Mouse (Mus musculus): ENCODE measurements around the gene Gm5726. TPM values are rescaled to one million over a fixed set of nuclear protein-coding genes. Genes with fewer than 3 reads are reported as not detected.
"Not testable (repeated sequence)": the region's sequence is repeated elsewhere in the genome, so short reads cannot be mapped to it uniquely, and the experiment has no call there.

Gm5726 gene
- not detected in 2 replicates for total RNA-seq (2014; fragmentation: Nextera tagmentation)
- not detected in 2 replicates for total RNA-seq (2017)

DNA sequence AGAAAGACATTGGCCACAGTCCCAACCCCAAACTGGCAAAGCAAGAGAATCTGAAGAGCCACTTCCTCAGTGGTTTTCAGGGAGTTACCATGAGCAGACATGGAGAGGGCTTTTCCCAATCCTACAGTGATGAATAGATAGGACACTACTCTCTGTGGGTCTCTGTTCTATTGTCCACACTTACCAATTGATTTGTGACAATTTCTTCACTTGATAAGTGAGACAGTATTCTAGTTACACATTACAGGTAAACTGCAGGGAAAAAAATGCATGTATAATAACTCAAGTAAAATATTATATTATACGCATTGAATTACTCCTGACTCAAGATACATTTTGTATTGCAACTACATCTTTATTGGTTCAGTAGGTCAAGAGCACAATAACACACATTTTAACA, at the start of gene Gm5726:
Gene Gm5726, minus strand, starts transcription at position 101 of the 400 bp plus-strand sequence.
- ATAC-seq (replicated peaks; ENCODE audit: low FRiP score, low TSS enrichment, poor library complexity, severe bottlenecking) = not testable (repeated sequence)

DNA sequence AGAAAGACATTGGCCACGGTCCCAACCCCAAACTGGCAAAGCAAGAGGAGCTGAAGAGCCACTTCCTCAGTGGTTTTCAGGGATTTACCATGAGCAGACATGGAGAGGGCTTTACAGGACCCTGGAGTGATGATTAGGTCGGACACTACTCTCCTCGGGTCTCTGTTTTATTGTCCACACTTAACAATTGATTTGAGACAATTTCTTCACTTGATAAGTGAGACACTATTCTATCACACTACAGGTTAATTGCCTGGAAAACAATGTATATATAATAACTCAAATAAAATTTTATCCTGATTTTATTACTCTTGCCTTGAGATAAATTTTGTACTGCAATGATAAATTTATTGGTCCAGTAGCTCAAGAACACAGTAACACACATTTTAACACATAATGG, 30.6 kb upstream of the Gm5726 start, which contains the start of gene Gm4141:
Gene Gm4141, minus strand, starts transcription at position 101 of the 400 bp plus-strand sequence.
- ATAC-seq (replicated peaks; ENCODE audit: low FRiP score, low TSS enrichment, poor library complexity, severe bottlenecking) = not testable (repeated sequence)

DNA sequence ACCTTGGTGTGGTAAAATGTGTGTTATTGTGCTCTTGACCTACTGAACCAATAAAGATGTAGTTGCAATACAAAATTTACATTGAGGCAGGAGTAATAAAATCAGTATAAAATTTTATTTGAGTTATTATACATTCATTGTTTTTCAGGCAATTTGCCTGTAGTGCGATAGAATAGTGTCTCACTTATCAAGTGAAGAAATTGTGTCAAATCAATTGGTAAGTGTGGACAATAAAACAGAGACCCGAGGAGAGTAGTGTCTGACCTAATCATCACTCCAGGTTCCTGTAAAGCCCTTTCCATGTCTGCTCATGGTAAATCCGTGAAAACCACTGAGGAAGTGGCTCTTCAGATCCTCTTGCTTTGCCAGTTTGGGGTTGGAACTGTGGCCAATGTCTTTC, 12.0 kb downstream of the Gm5726 start, which contains the start of gene Vmn1r104:
Gene Vmn1r104, plus strand, starts transcription at position 301 of the 400 bp plus-strand sequence.
- ATAC-seq (replicated peaks; ENCODE audit: low FRiP score, low TSS enrichment, poor library complexity, severe bottlenecking) = not testable (repeated sequence)

GRCm38 (mm10) chr7:20510434-20510833, 35.1 kb downstream of the Gm5726 start, which contains the start of gene Vmn1r103:
Vmn1r103 (minus strand) TSS chr7:20510534.
- not testable (repeated sequence) for ATAC-seq (replicated peaks; ENCODE audit: low FRiP score, low TSS enrichment, poor library complexity, severe bottlenecking)

Other genes starting within 250 kb of the Gm5726 start
- gene Gm4133, start 211.7 kb downstream of the Gm5726 start, total RNA-seq (2014; fragmentation: Nextera tagmentation) = not detected in 2 replicates
- not detected in 2 replicates for gene Gm4133, start 211.7 kb downstream of the Gm5726 start, total RNA-seq (2017)
- gene Gm5728, start 170.3 kb downstream of the Gm5726 start, total RNA-seq (2014; fragmentation: Nextera tagmentation) = not detected in 2 replicates
- gene Gm5728, start 170.3 kb downstream of the Gm5726 start, total RNA-seq (2017) = not detected in 2 replicates
- not detected in 2 replicates for gene Vmn1r100, start 127.8 kb downstream of the Gm5726 start, total RNA-seq (2014; fragmentation: Nextera tagmentation)
- gene Vmn1r100, start 127.8 kb downstream of the Gm5726 start, total RNA-seq (2017) = not detected in 2 replicates
- not detected in 2 replicates for gene Vmn1r101, start 103.2 kb downstream of the Gm5726 start, total RNA-seq (2014; fragmentation: Nextera tagmentation)
- not detected in 2 replicates for gene Vmn1r101, start 103.2 kb downstream of the Gm5726 start, total RNA-seq (2017)
- not detected in 2 replicates for gene Gm10670, start 70.8 kb downstream of the Gm5726 start, total RNA-seq (2014; fragmentation: Nextera tagmentation)
- gene Gm10670, start 70.8 kb downstream of the Gm5726 start, total RNA-seq (2017) = not detected in 2 replicates
- gene Vmn1r103, start 35.2 kb downstream of the Gm5726 start, total RNA-seq (2014; fragmentation: Nextera tagmentation) = not detected in 2 replicates
- not detected in 2 replicates for gene Vmn1r103, start 35.2 kb downstream of the Gm5726 start, total RNA-seq (2017)
- gene Vmn1r104, start 11.9 kb downstream of the Gm5726 start, total RNA-seq (2014; fragmentation: Nextera tagmentation) = not detected in 2 replicates
- not detected in 2 replicates for gene Vmn1r104, start 11.9 kb downstream of the Gm5726 start, total RNA-seq (2017)
- gene Gm4141, start 30.5 kb upstream of the Gm5726 start, total RNA-seq (2014; fragmentation: Nextera tagmentation) = not detected in 2 replicates
- gene Gm4141, start 30.5 kb upstream of the Gm5726 start, total RNA-seq (2017) = not detected in 2 replicates
- gene Gm4513, start 53.3 kb upstream of the Gm5726 start, total RNA-seq (2014; fragmentation: Nextera tagmentation) = not detected in 2 replicates
- not detected in 2 replicates for gene Gm4513, start 53.3 kb upstream of the Gm5726 start, total RNA-seq (2017)
- not detected in 2 replicates for gene Vmn1r107, start 123.2 kb upstream of the Gm5726 start, total RNA-seq (2014; fragmentation: Nextera tagmentation)
- gene Vmn1r107, start 123.2 kb upstream of the Gm5726 start, total RNA-seq (2017) = not detected in 2 replicates
- not detected in 2 replicates for gene Vmn1r111, start 157.5 kb upstream of the Gm5726 start, total RNA-seq (2014; fragmentation: Nextera tagmentation)
- gene Vmn1r111, start 157.5 kb upstream of the Gm5726 start, total RNA-seq (2017) = not detected in 2 replicates
- gene Gm10668, start 184.9 kb upstream of the Gm5726 start, total RNA-seq (2014; fragmentation: Nextera tagmentation) = not detected in 2 replicates
- not detected in 2 replicates for gene Gm10668, start 184.9 kb upstream of the Gm5726 start, total RNA-seq (2017)
- not detected in 2 replicates for gene Vmn1r112, start 225.4 kb upstream of the Gm5726 start, total RNA-seq (2014; fragmentation: Nextera tagmentation)
- gene Vmn1r112, start 225.4 kb upstream of the Gm5726 start, total RNA-seq (2017) = not detected in 2 replicates
- not detected in 2 replicates for gene Vmn1r113, start 241.5 kb upstream of the Gm5726 start, total RNA-seq (2014; fragmentation: Nextera tagmentation)
- not detected in 2 replicates for gene Vmn1r113, start 241.5 kb upstream of the Gm5726 start, total RNA-seq (2017)

All from megakaryocyte-erythroid progenitor cell, adult 5-6 weeks (primary cell).